Mouse (Mus musculus): ENCODE measurements at regions not wholly inside any gene's neighbourhood (a gene's known extent, or its start where the extent isn't known, plus 50 kb on each side); places are given as distances from the start of the nearest gene placed in this dataset.

GRCm38 (mm10) chr4:22946788-22947406, 458.7 kb upstream of the Pou3f2 start:
- no peak for ATAC-seq
- no peaks in the 10 kb centered on the region for H3K27me3 ChIP-seq (replicated peaks; ENCODE audit: control insufficient read depth, insufficient read depth, low read length)
- H3K4me3 ChIP-seq (ENCODE audit: low read depth, low read length) = no peak overlapping the region
- H3K36me3 ChIP-seq (ENCODE audit: control insufficient read depth, insufficient read depth) = no peaks in the 10 kb centered on the region
- no peaks in the 10 kb centered on the region for H3K4me1 ChIP-seq (replicated peaks; ENCODE audit: control insufficient read depth, insufficient read depth, low read length)
- no peak overlapping the region for H3K4me2 ChIP-seq (replicated peaks; ENCODE audit: low read depth)
- WGBS = 50% methylated on average over 7 of the region's 7 CpGs
- no peaks in the 10 kb centered on the region for H3K9me3 ChIP-seq (ENCODE audit: control insufficient read depth)
- no peak overlapping the region for H3K27ac ChIP-seq (ENCODE audit: low read depth, low read length)
- TF ChIP-seq CTCF (IDR thresholded peaks at IDR 0.05; ENCODE audit: low read depth) = no peak
- H3K9ac ChIP-seq (ENCODE audit: low read depth, low read length) = no peak overlapping the region

- H3K9ac ChIP-seq (ENCODE audit: low read depth, low read length) = no peak overlapping the region
- H3K27me3 ChIP-seq (replicated peaks; ENCODE audit: control insufficient read depth, insufficient read depth, low read length) = no peaks in the 10 kb centered on the region
- no peak overlapping the region for H3K27ac ChIP-seq (ENCODE audit: low read depth, low read length)
- H3K4me3 ChIP-seq (ENCODE audit: low read depth, low read length) = no peak overlapping the region
- H3K4me2 ChIP-seq (replicated peaks; ENCODE audit: low read depth) = no peak overlapping the region
- no peak for TF ChIP-seq CTCF (IDR thresholded peaks at IDR 0.05; ENCODE audit: low read depth)
- 82% methylated on average over 1 of the region's 1 CpGs for WGBS
- ATAC-seq = no peak
- H3K9me3 ChIP-seq (ENCODE audit: control insufficient read depth) = no peaks in the 10 kb centered on the region
- H3K4me1 ChIP-seq (replicated peaks; ENCODE audit: control insufficient read depth, insufficient read depth, low read length) = no peaks in the 10 kb centered on the region
- no peaks in the 10 kb centered on the region for H3K36me3 ChIP-seq (ENCODE audit: control insufficient read depth, insufficient read depth)
These were observed 450.1 kb upstream of the Pou3f2 start for GRCm38 (mm10) chr4:22938302-22938701.

- WGBS = 80% methylated on average over 8 of the region's 8 CpGs
- no peak overlapping the region for H3K27ac ChIP-seq (ENCODE audit: low read depth, low read length)
- H3K27me3 ChIP-seq (replicated peaks; ENCODE audit: control insufficient read depth, insufficient read depth, low read length) = no peaks in the 10 kb centered on the region
- TF ChIP-seq CTCF (IDR thresholded peaks at IDR 0.05; ENCODE audit: low read depth) = no peak
- H3K4me1 ChIP-seq (replicated peaks; ENCODE audit: control insufficient read depth, insufficient read depth, low read length) = no peaks in the 10 kb centered on the region
- no peaks in the 10 kb centered on the region for H3K36me3 ChIP-seq (ENCODE audit: control insufficient read depth, insufficient read depth)
- no peaks in the 10 kb centered on the region for H3K9me3 ChIP-seq (ENCODE audit: control insufficient read depth)
- ATAC-seq = no peak
- H3K4me2 ChIP-seq (replicated peaks; ENCODE audit: low read depth) = no peak overlapping the region
- no peak overlapping the region for H3K9ac ChIP-seq (ENCODE audit: low read depth, low read length)
- H3K4me3 ChIP-seq (ENCODE audit: low read depth, low read length) = no peak overlapping the region
These were observed 436.0 kb upstream of the Pou3f2 start for GRCm38 (mm10) chr4:22924181-22924580.

- Histone ChIP-seq H3K9me3 (ENCODE audit: control insufficient read depth) (no peaks in the 10 kb centered on the region), H3K27me3 (replicated peaks; ENCODE audit: control insufficient read depth, insufficient read depth, low read length) (no peaks in the 10 kb centered on the region), H3K4me1 (replicated peaks; ENCODE audit: control insufficient read depth, insufficient read depth, low read length) (no peaks in the 10 kb centered on the region), H3K36me3 (ENCODE audit: control insufficient read depth, insufficient read depth) (no peaks in the 10 kb centered on the region), H3K27ac (ENCODE audit: low read depth, low read length) (no peak overlapping the region), H3K4me2 (replicated peaks; ENCODE audit: low read depth) (no peak overlapping the region), H3K4me3 (ENCODE audit: low read depth, low read length) (no peak overlapping the region), H3K9ac (ENCODE audit: low read depth, low read length) (no peak overlapping the region)
- ATAC-seq = no peak
- 77% methylated on average over 5 of the region's 5 CpGs for WGBS
- no peak for TF ChIP-seq CTCF (IDR thresholded peaks at IDR 0.05; ENCODE audit: low read depth)
These were observed 426.7 kb upstream of the Pou3f2 start for GRCm38 (mm10) chr4:22914886-22915285.

GRCm38 (mm10) chr4:22892694-22893046, 404.5 kb upstream of the Pou3f2 start:
- no peaks in the 10 kb centered on the region for H3K9me3 ChIP-seq (ENCODE audit: control insufficient read depth)
- no peaks in the 10 kb centered on the region for H3K27me3 ChIP-seq (replicated peaks; ENCODE audit: control insufficient read depth, insufficient read depth, low read length)
- no peak overlapping the region for H3K4me2 ChIP-seq (replicated peaks; ENCODE audit: low read depth)
- H3K27ac ChIP-seq (ENCODE audit: low read depth, low read length) = no peak overlapping the region
- no peak for TF ChIP-seq CTCF (IDR thresholded peaks at IDR 0.05; ENCODE audit: low read depth)
- H3K4me1 ChIP-seq (replicated peaks; ENCODE audit: control insufficient read depth, insufficient read depth, low read length) = no peaks in the 10 kb centered on the region
- no peaks in the 10 kb centered on the region for H3K36me3 ChIP-seq (ENCODE audit: control insufficient read depth, insufficient read depth)
- ATAC-seq = no peak
- H3K9ac ChIP-seq (ENCODE audit: low read depth, low read length) = no peak overlapping the region
- WGBS = 85% methylated on average over 4 of the region's 4 CpGs
- no peak overlapping the region for H3K4me3 ChIP-seq (ENCODE audit: low read depth, low read length)

GRCm38 (mm10) chr4:22891974-22892693, 404.0 kb upstream of the Pou3f2 start:
- WGBS = 59% methylated on average over 3 of the region's 3 CpGs

More at GRCm38 (mm10) chr4:22891974-22892693, 404.0 kb upstream of the Pou3f2 start:
- H3K4me2 ChIP-seq (replicated peaks; ENCODE audit: low read depth) = no peak overlapping the region
- no peak overlapping the region for H3K27ac ChIP-seq (ENCODE audit: low read depth, low read length)
- no peaks in the 10 kb centered on the region for H3K9me3 ChIP-seq (ENCODE audit: control insufficient read depth)
- H3K4me1 ChIP-seq (replicated peaks; ENCODE audit: control insufficient read depth, insufficient read depth, low read length) = no peaks in the 10 kb centered on the region
- no peak overlapping the region for H3K4me3 ChIP-seq (ENCODE audit: low read depth, low read length)
- no peak for ATAC-seq
- H3K27me3 ChIP-seq (replicated peaks; ENCODE audit: control insufficient read depth, insufficient read depth, low read length) = no peaks in the 10 kb centered on the region
- no peak overlapping the region for H3K9ac ChIP-seq (ENCODE audit: low read depth, low read length)
- no peak for TF ChIP-seq CTCF (IDR thresholded peaks at IDR 0.05; ENCODE audit: low read depth)
- H3K36me3 ChIP-seq (ENCODE audit: control insufficient read depth, insufficient read depth) = no peaks in the 10 kb centered on the region

All from intestine, postnatal 0 days (tissue).